Mouse (Mus musculus) embryonic facial prominence, embryonic 15.5 days (tissue): ENCODE measurements around the gene Fn3krp. TPM values are rescaled to one million over a fixed set of nuclear protein-coding genes. Genes with fewer than 3 reads are reported as not detected.

Source experiments
- ATAC-seq: fragments of 200-750 bp; cut with Nextera tagmentation; 2 replicates; pipeline ENCODE4 v1.8.0; 2017; ENCODE audit warnings: low read depth, moderate TSS enrichment; ENCODE audit not compliant: insufficient number of reproducible peaks, low FRiP score, low TSS enrichment
- H3K27ac ChIP-seq: fragments of 300-500 bp; sonication (generic); replicated peaks from 2 replicates; pipeline ENCODE4 v1.5.1; 2015; ENCODE audit warnings: mild to moderate bottlenecking, inconsistent platforms
- H3K27me3 ChIP-seq: fragments of 300-500 bp; sonication (generic); 2 replicates; pipeline ENCODE4 v1.6.1; 2015; ENCODE audit warnings: inconsistent platforms
- H3K36me3 ChIP-seq: fragments of 300-500 bp; sonication (generic); 2 replicates; pipeline ENCODE4 v1.6.1; 2015; ENCODE audit warnings: mild to moderate bottlenecking, inconsistent platforms
- H3K4me1 ChIP-seq: fragments of 300-500 bp; sonication (generic); 2 replicates; pipeline ENCODE4 v1.6.1; 2015; ENCODE audit warnings: inconsistent platforms
- H3K4me2 ChIP-seq: fragments of 300-500 bp; sonication (generic); replicated peaks from 2 replicates; pipeline ENCODE4 v1.6.1; 2015; ENCODE audit warnings: mild to moderate bottlenecking, inconsistent platforms
- H3K4me3 ChIP-seq: fragments of 300-500 bp; sonication (generic); replicated peaks from 2 replicates; pipeline ENCODE4 v1.5.1; 2015; ENCODE audit warnings: mild to moderate bottlenecking, inconsistent platforms
- H3K9ac ChIP-seq: fragments of 300-500 bp; sonication (generic); 2 replicates; pipeline ENCODE4 v1.6.1; 2015; ENCODE audit warnings: inconsistent platforms
- H3K9me3 ChIP-seq: fragments of 300-500 bp; sonication (generic); replicated peaks from 2 replicates; pipeline ENCODE4 v1.6.1; 2016; ENCODE audit warnings: inconsistent platforms
- WGBS: fragments of 180-500 bp; shearing (Covaris S2); methylation state at CpG from one replicate; pipeline ENCODE4 v1.1.7; 2015; 5-methylcytosine and 5-hydroxymethylcytosine counted together
- microRNA-seq: library from miRNA; unstranded; fragments of <30 nt; microRNA quantifications from one replicate; pipeline ENCODE4, GENCODE M21; 2016; ENCODE audit warnings: borderline number of aligned reads
- polyA plus RNA-seq: library from polyadenylated mRNA; unstranded; fragments of >200 nt; fragmentation: Nextera tagmentation; extraction: Ambion mirVana; gene quantifications from 2 replicates; pipeline ENCODE4 v1.2.1, GENCODE M21; 2015

Fn3krp gene
- polyA plus RNA-seq, 1 experiment from 2014 or later: 9.8 TPM

GRCm38 (mm10) chr11:121451753-121452635, 30.8 kb downstream of the Fn3krp start, which contains the start of gene Tbcd:
Tbcd (plus strand) TSS chr11:121451949.
- H3K4me3 ChIP-seq: peak within 1 kb of the TSS; percentile 85
- peak; percentile 94 for ATAC-seq
- H3K4me2 ChIP-seq: peak within 1 kb of the TSS; percentile 57
- H3K4me1 ChIP-seq: peaks cover 16% of the 10 kb centered on the region
- peak within 1 kb of the TSS; percentile 70 for H3K9ac ChIP-seq
- H3K27me3 ChIP-seq: no peaks in the 10 kb centered on the region
- under 1% methylated on average over 58 of the region's 58 CpGs for WGBS
- H3K9me3 ChIP-seq: no peaks in the 10 kb centered on the region
- H3K27ac ChIP-seq: peak within 1 kb of the TSS; percentile 61
- 0 out of 2 replicates have a peak, but pooled peaks cover 5% of the 10 kb centered on the region for H3K36me3 ChIP-seq

GRCm38 (mm10) chr11:121457874-121458273, 36.7 kb downstream of the Fn3krp start:
- Histone ChIP-seq H3K4me1 (peaks cover 5% of the 10 kb centered on the region; the same call in 1 of the 2 replicates), H3K36me3 (peaks cover 49% of the 10 kb centered on the region), H3K27ac (no peak overlapping the region), H3K27me3 (no peaks in the 10 kb centered on the region), H3K4me3 (no peak overlapping the region), H3K4me2 (no peak overlapping the region), H3K9ac (no peak overlapping the region), H3K9me3 (no peaks in the 10 kb centered on the region)
- WGBS: 89% methylated on average over 3 of the region's 3 CpGs
- ATAC-seq: no peak

- Histone ChIP-seq H3K27me3 (no peaks in the 10 kb centered on the region), H3K9me3 (no peaks in the 10 kb centered on the region), H3K4me1 (no peaks in the 10 kb centered on the region), H3K36me3 (peaks cover 32% of the 10 kb centered on the region), H3K4me3 (no peak overlapping the region), H3K4me2 (no peak overlapping the region), H3K27ac (no peak overlapping the region), H3K9ac (no peak overlapping the region)
- WGBS: 89% methylated on average over 6 of the region's 6 CpGs
- no peak for ATAC-seq
These were observed 46.2 kb downstream of the Fn3krp start for GRCm38 (mm10) chr11:121467408-121467807.

GRCm38 (mm10) chr11:121474831-121475230, 53.6 kb downstream of the Fn3krp start:
- Histone ChIP-seq H3K9ac (no peak overlapping the region), H3K36me3 (peaks cover 12% of the 10 kb centered on the region; the same call in 1 of the 2 replicates), H3K27ac (no peak overlapping the region), H3K4me3 (no peak overlapping the region), H3K9me3 (no peaks in the 10 kb centered on the region), H3K27me3 (no peaks in the 10 kb centered on the region), H3K4me1 (no peaks in the 10 kb centered on the region), H3K4me2 (no peak overlapping the region)
- no peak for ATAC-seq
- 87% methylated on average over 3 of the region's 3 CpGs for WGBS

GRCm38 (mm10) chr11:121475699-121476415, 54.7 kb downstream of the Fn3krp start:
- Histone ChIP-seq H3K27me3 (no peaks in the 10 kb centered on the region), H3K4me1 (no peaks in the 10 kb centered on the region), H3K9ac (no peak overlapping the region), H3K27ac (no peak overlapping the region; the same call in 1 of the 2 replicates), H3K36me3 (peaks cover 12% of the 10 kb centered on the region; the same call in 1 of the 2 replicates), H3K9me3 (no peaks in the 10 kb centered on the region), H3K4me3 (no peak overlapping the region), H3K4me2 (no peak overlapping the region)
- ATAC-seq: no peak
- WGBS: 28% methylated on average over 9 of the region's 9 CpGs

- Histone ChIP-seq H3K4me3 (no peak overlapping the region), H3K36me3 (peaks cover 20% of the 10 kb centered on the region), H3K4me1 (0 out of 2 replicates have a peak, but pooled peaks cover 3% of the 10 kb centered on the region), H3K9me3 (no peaks in the 10 kb centered on the region), H3K27me3 (no peaks in the 10 kb centered on the region), H3K27ac (peak overlapping the region; percentile 75), H3K9ac (no peak overlapping the region), H3K4me2 (no peak overlapping the region)
- 71% methylated on average over 15 of the region's 15 CpGs for WGBS
- ATAC-seq: no peak
These were observed 58.4 kb downstream of the Fn3krp start for GRCm38 (mm10) chr11:121479476-121480203.

Small RNA genes lying within 50 kb of the gene (microRNA-seq; reads per million reads assigned to microRNA genes)
- gene Mir7236: not detected

Other genes with a start within 250 kb of the Fn3krp start
- gene Hexdc, start 217.0 kb upstream of the Fn3krp start, polyA plus RNA-seq: 10.0 and 12.2 TPM in 2 replicates
- gene Ogfod3, start 216.7 kb upstream of the Fn3krp start, polyA plus RNA-seq: 20.8 and 21.9 TPM in 2 replicates
- gene Cybc1, start 192.1 kb upstream of the Fn3krp start, polyA plus RNA-seq: 43.2 and 44.8 TPM in 2 replicates
- gene Narf, start 184.1 kb upstream of the Fn3krp start, polyA plus RNA-seq: 53.8 and 56.2 TPM in 2 replicates
- gene Foxk2, start 161.4 kb upstream of the Fn3krp start, polyA plus RNA-seq: 8.0 and 8.9 TPM in 2 replicates
- gene Wdr45b, start 67.0 kb upstream of the Fn3krp start, polyA plus RNA-seq: 96.5 and 99.2 TPM in 2 replicates
- gene Rab40b, start 33.1 kb upstream of the Fn3krp start, polyA plus RNA-seq: 25.9 and 29.3 TPM in 2 replicates
- gene Fn3k, start 13.5 kb downstream of the Fn3krp start, polyA plus RNA-seq: 1.7 and 2.1 TPM in 2 replicates
- gene Tbcd, start 30.5 kb downstream of the Fn3krp start, polyA plus RNA-seq: 42.9 and 46.7 TPM in 2 replicates
- 26.7 and 33.2 TPM in 2 replicates for gene Zfp750, start 97.9 kb downstream of the Fn3krp start, polyA plus RNA-seq